23 mouse cellular contexts compared by ENCODE assay signal in genomic region chr4:59197462-59197861, GRCm38 (mm10). TPM values are rescaled to one million over a fixed set of nuclear protein-coding genes. Genes with fewer than 3 reads are reported as not detected.
A peak's percentile ranks its signal among the peaks of the same experiment; 100 is the strongest.
DNase-seq lines count a peak whose midpoint lies in the region; ATAC-seq and TF ChIP-seq lines count a peak whose summit lies in the region.
"Had no signal": no experiment of that assay in that cellular context is flagged by ENCODE, and none has a peak within 500 bp of the region (broad histone marks: within the 10 kb centered on the region; RNA-seq: fewer than 3 reads in every experiment).

No protein-coding gene starts in this region.

- TF ChIP-seq CTCF in MEL (IDR thresholded peaks at IDR 0.05 in 2 of 3, conservative IDR thresholded peaks at IDR 0.05 in 1 of 3; ENCODE audit: control insufficient read depth in 1 of 3, insufficient read depth in 1 of 3, low read depth in 2 of 3, low read length in 3 of 3, poor library complexity in 1 of 3, severe bottlenecking in 1 of 3), result no peak
- TF ChIP-seq CTCF in intestine, postnatal 0 days (IDR thresholded peaks at IDR 0.05; ENCODE audit: low read depth), result no peak

- TF ChIP-seq RAD21 in MEL (IDR thresholded peaks at IDR 0.05; ENCODE audit: low read depth, low read length), result no peak

- H3K79me2 ChIP-seq in MEL (ENCODE audit: control insufficient read depth, insufficient read depth, low read length, poor library complexity), result peaks cover 84% of the 10 kb centered on the region

- 81% methylated on average over 3 of the region's 3 CpGs for WGBS in hindbrain, embryonic 13.5 days
- 84% methylated on average over 3 of the region's 3 CpGs for WGBS in hindbrain, embryonic 11.5 days
- 55% methylated on average over 3 of the region's 3 CpGs for WGBS in intestine, postnatal 0 days
- 74% methylated on average over 3 of the region's 3 CpGs for WGBS in liver, embryonic 16.5 days (ENCODE audit: insufficient replicate concordance)
- WGBS in midbrain, embryonic 11.5 days, result 95% methylated on average over 3 of the region's 3 CpGs

- H3K9ac ChIP-seq in hindbrain, embryonic 13.5 days, result no peak overlapping the region
- H3K9ac ChIP-seq in hindbrain, embryonic 11.5 days (ENCODE audit: low read depth, low read length), result no peak overlapping the region
- 0 out of 2 replicates have a peak overlapping the region, but pooled peaks have one; percentile 26 for H3K9ac ChIP-seq in MEL (ENCODE audit: control insufficient read depth, low read depth, low read length, poor library complexity, severe bottlenecking)
- H3K9ac ChIP-seq in intestine, postnatal 0 days (ENCODE audit: low read depth, low read length), result no peak overlapping the region
- H3K9ac ChIP-seq in liver, embryonic 16.5 days (ENCODE audit: low read depth, low read length), result no peak overlapping the region; the same call in 1 of the 2 replicates
- no peak overlapping the region for H3K9ac ChIP-seq in midbrain, embryonic 11.5 days (ENCODE audit: low read length)
- H3K9ac ChIP-seq: kidney, embryonic 15.5 days; neural tube, embryonic 12.5 days had no signal

- TF ChIP-seq POLR2A in MEL (IDR thresholded peaks at IDR 0.05; ENCODE audit: control insufficient read depth in 1 of 2, insufficient read depth in 1 of 2, low read depth in 1 of 2, low read length in 2 of 2, poor library complexity in 1 of 2), result no peak

- no peaks in the 10 kb centered on the region for H3K9me3 ChIP-seq in hindbrain, embryonic 13.5 days
- no peaks in the 10 kb centered on the region for H3K9me3 ChIP-seq in hindbrain, embryonic 11.5 days (ENCODE audit: control insufficient read depth, low read length)
- H3K9me3 ChIP-seq in MEL (replicated peaks; ENCODE audit: insufficient read depth, low read length), result no peaks in the 10 kb centered on the region
- no peaks in the 10 kb centered on the region for H3K9me3 ChIP-seq in intestine, postnatal 0 days (ENCODE audit: control insufficient read depth)
- no peaks in the 10 kb centered on the region for H3K9me3 ChIP-seq in liver, embryonic 16.5 days (replicated peaks; ENCODE audit: control insufficient read depth, low read length)
- no peaks in the 10 kb centered on the region for H3K9me3 ChIP-seq in midbrain, embryonic 11.5 days (ENCODE audit: control insufficient read depth, low read length)
- H3K9me3 ChIP-seq: heart, embryonic 13.5 days; kidney, embryonic 15.5 days; megakaryocyte, embryonic 14.5 days; neural tube, embryonic 12.5 days had no signal

- no peaks in the 10 kb centered on the region for H3K36me3 ChIP-seq in hindbrain, embryonic 13.5 days
- H3K36me3 ChIP-seq in hindbrain, embryonic 11.5 days (ENCODE audit: control insufficient read depth, insufficient read depth, low read length), result no peaks in the 10 kb centered on the region
- peaks cover 0 to 74% of the 10 kb centered on the region in 2 experiments for H3K36me3 ChIP-seq in MEL (ENCODE audit: control insufficient read depth in 1 of 2, insufficient read depth in 2 of 2, low read length in 2 of 2)
- no peaks in the 10 kb centered on the region for H3K36me3 ChIP-seq in intestine, postnatal 0 days (ENCODE audit: control insufficient read depth, insufficient read depth)
- H3K36me3 ChIP-seq in liver, embryonic 16.5 days (ENCODE audit: control insufficient read depth, insufficient read depth), result no peaks in the 10 kb centered on the region
- H3K36me3 ChIP-seq in midbrain, embryonic 11.5 days (ENCODE audit: control insufficient read depth, insufficient read depth, low read length), result no peaks in the 10 kb centered on the region
- H3K36me3 ChIP-seq: heart, embryonic 13.5 days; kidney, embryonic 15.5 days; neural tube, embryonic 12.5 days had no signal

- DNase-seq in hindbrain, embryonic 11.5 days (ENCODE audit: low spot score), result no peak
- DNase-seq in MEL (ENCODE audit: low read depth, low spot score), result no peak
- no peak for DNase-seq in lung, postnatal 4 days
- DNase-seq in midbrain, embryonic 11.5 days (ENCODE audit: low spot score, missing footprints), result no peak
- DNase-seq: adrenal gland, postnatal 14 days; cerebellum, adult 2 months; heart, postnatal 36 days; lung, postnatal 10 days; thymus, adult 2 months had no signal

- H3K27ac ChIP-seq in hindbrain, embryonic 13.5 days, result peak overlapping the region; percentile 40; the same call in 1 of the 2 replicates
- no peak overlapping the region for H3K27ac ChIP-seq in hindbrain, embryonic 11.5 days (ENCODE audit: low read depth, low read length)
- H3K27ac ChIP-seq in MEL (ENCODE audit: control insufficient read depth, low read depth, low read length), result peak overlapping the region; percentile 57; the same call in 1 of the 2 replicates
- peak overlapping the region; percentile 95 for H3K27ac ChIP-seq in intestine, postnatal 0 days (ENCODE audit: low read depth, low read length)
- peak overlapping the region; percentile 83 for H3K27ac ChIP-seq in liver, embryonic 16.5 days (ENCODE audit: low read length)
- H3K27ac ChIP-seq in midbrain, embryonic 11.5 days (ENCODE audit: low read depth, low read length), result no peak overlapping the region
- H3K27ac ChIP-seq: neural tube, embryonic 12.5 days had no signal

- H3K27me3 ChIP-seq in hindbrain, embryonic 13.5 days, result no peaks in the 10 kb centered on the region
- no peaks in the 10 kb centered on the region for H3K27me3 ChIP-seq in hindbrain, embryonic 11.5 days (ENCODE audit: control insufficient read depth, insufficient read depth, low read length)
- H3K27me3 ChIP-seq in MEL (ENCODE audit: control insufficient read depth in 1 of 2, insufficient read depth in 2 of 2, low read length in 2 of 2), result no peaks in the 10 kb centered on the region
- no peaks in the 10 kb centered on the region for H3K27me3 ChIP-seq in intestine, postnatal 0 days (replicated peaks; ENCODE audit: control insufficient read depth, insufficient read depth, low read length)
- H3K27me3 ChIP-seq in liver, embryonic 16.5 days (ENCODE audit: control insufficient read depth, insufficient read depth, low read depth, low read length), result no peaks in the 10 kb centered on the region
- no peaks in the 10 kb centered on the region for H3K27me3 ChIP-seq in midbrain, embryonic 11.5 days (ENCODE audit: control insufficient read depth, insufficient read depth, low read length)
- H3K27me3 ChIP-seq: heart, embryonic 13.5 days; kidney, embryonic 15.5 days; megakaryocyte, embryonic 14.5 days; neural tube, embryonic 12.5 days had no signal

- no peak overlapping the region for H3K4me2 ChIP-seq in hindbrain, embryonic 13.5 days
- no peak overlapping the region for H3K4me2 ChIP-seq in hindbrain, embryonic 11.5 days (replicated peaks; ENCODE audit: low read depth, low read length)
- H3K4me2 ChIP-seq in intestine, postnatal 0 days (replicated peaks; ENCODE audit: low read depth), result peak overlapping the region; percentile 56; the same call in 1 of the 2 replicates
- peak overlapping the region; percentile 71 for H3K4me2 ChIP-seq in liver, embryonic 16.5 days (ENCODE audit: low read depth, low read length)
- H3K4me2 ChIP-seq in midbrain, embryonic 11.5 days, result no peak overlapping the region

- no peak for TF ChIP-seq EP300 in MEL (IDR thresholded peaks at IDR 0.05; ENCODE audit: low read depth in 1 of 2, low read length in 2 of 2)

- H3K4me3 ChIP-seq in hindbrain, embryonic 13.5 days, result no peak overlapping the region
- no peak overlapping the region for H3K4me3 ChIP-seq in hindbrain, embryonic 11.5 days (ENCODE audit: low read depth, low read length)
- H3K4me3 ChIP-seq in MEL (ENCODE audit: control insufficient read depth in 1 of 2, insufficient read depth in 1 of 2, low read depth in 2 of 2, low read length in 2 of 2), result no peak overlapping the region
- H3K4me3 ChIP-seq in intestine, postnatal 0 days (ENCODE audit: low read depth, low read length), result no peak overlapping the region
- H3K4me3 ChIP-seq in liver, embryonic 16.5 days (ENCODE audit: low read depth, low read length), result no peak overlapping the region; the same call in 1 of the 2 replicates
- no peak overlapping the region for H3K4me3 ChIP-seq in midbrain, embryonic 11.5 days (ENCODE audit: low read depth, low read length)
- H3K4me3 ChIP-seq: heart, embryonic 13.5 days; kidney, embryonic 15.5 days; neural tube, embryonic 12.5 days had no signal

- ATAC-seq in hindbrain, embryonic 13.5 days (ENCODE audit: low FRiP score), result no peak
- ATAC-seq in hindbrain, embryonic 11.5 days (ENCODE audit: low FRiP score), result no peak
- no peak for ATAC-seq in intestine, postnatal 0 days
- ATAC-seq in liver, embryonic 16.5 days (ENCODE audit: low read depth), result no peak
- no peak for ATAC-seq in erythroid progenitor cell, adult 5-6 weeks (replicated peaks; ENCODE audit: low FRiP score, poor library complexity, severe bottlenecking)
- no peak for ATAC-seq in midbrain, embryonic 11.5 days (ENCODE audit: low FRiP score)
- ATAC-seq: forebrain, embryonic 14.5 days had no signal

- H3K4me1 ChIP-seq in hindbrain, embryonic 13.5 days (replicated peaks), result peaks cover 47% of the 10 kb centered on the region
- no peaks in the 10 kb centered on the region; the same call in 1 of the 2 replicates for H3K4me1 ChIP-seq in hindbrain, embryonic 11.5 days (replicated peaks; ENCODE audit: control insufficient read depth, insufficient read depth, low read length)
- peaks cover 39 to 53% of the 10 kb centered on the region in 2 experiments for H3K4me1 ChIP-seq in MEL (ENCODE audit: control insufficient read depth in 1 of 2, insufficient read depth in 2 of 2, low read length in 2 of 2)
- H3K4me1 ChIP-seq in intestine, postnatal 0 days (replicated peaks; ENCODE audit: control insufficient read depth, insufficient read depth, low read length), result peaks cover 14% of the 10 kb centered on the region; the same call in 1 of the 2 replicates
- H3K4me1 ChIP-seq in liver, embryonic 16.5 days (ENCODE audit: control insufficient read depth, low read depth, low read length), result peaks cover 73% of the 10 kb centered on the region
- H3K4me1 ChIP-seq in midbrain, embryonic 11.5 days (ENCODE audit: control insufficient read depth, insufficient read depth, low read length), result peaks cover 5% of the 10 kb centered on the region

RNA-seq across cellular contexts. Expression of gene Ugcg, which starts 8.4 kb away (rescaled TPM):
- 17.3 and 19.2 TPM in 2 replicates for polyA plus RNA-seq in hindbrain, embryonic 13.5 days (2015; fragmentation: Nextera tagmentation; extraction: Ambion mirVana)
- polyA plus RNA-seq in hindbrain, embryonic 11.5 days (2014; fragmentation: Nextera tagmentation; extraction: Ambion mirVana), result 15.0 and 19.7 TPM in 2 replicates
- 39.1 and 45.4 TPM in 2 replicates for total RNA-seq in MEL (2012; rRNA removed)
- polyA plus RNA-seq in MEL (2012; ENCODE audit: insufficient read depth in 1 of 2, insufficient read length in 2 of 2, low read depth in 1 of 2, low replicate concordance in 2 of 2, missing spikeins in 1 of 2), result 10 to 100 TPM in 1 of 2 experiments, not detected in 1; 30.8 TPM
- 20.3 and 25.3 TPM in 2 replicates for polyA plus RNA-seq in intestine, postnatal 0 days (2015; fragmentation: Nextera tagmentation; extraction: Ambion mirVana)
- polyA plus RNA-seq in liver, embryonic 16.5 days (2015; fragmentation: Nextera tagmentation; extraction: Ambion mirVana), result 4.6 and 4.8 TPM in 2 replicates
- 44.4 and 45.4 TPM in 2 replicates for total RNA-seq in erythroid progenitor cell, adult 5-6 weeks (2015; ENCODE audit: low replicate concordance)
- total RNA-seq in erythroid progenitor cell, adult 5-6 weeks (2017; ENCODE audit: low replicate concordance), result 22.7 and 27.7 TPM in 2 replicates
- polyA plus RNA-seq in midbrain, embryonic 11.5 days (2014; fragmentation: Nextera tagmentation; extraction: Ambion mirVana), result 12.8 and 12.9 TPM in 2 replicates

RNA-seq across cellular contexts. Expression of gene AI481877, which starts 58.7 kb away (rescaled TPM):
- polyA plus RNA-seq in hindbrain, embryonic 13.5 days (2015; fragmentation: Nextera tagmentation; extraction: Ambion mirVana), result not detected in 2 replicates
- polyA plus RNA-seq in hindbrain, embryonic 11.5 days (2014; fragmentation: Nextera tagmentation; extraction: Ambion mirVana), result not detected in 2 replicates
- total RNA-seq in MEL (2012; rRNA removed), result not detected in 2 replicates
- under 1 TPM in 1 of 2 experiments, not detected in 1; 0.01 TPM for polyA plus RNA-seq in MEL (2012; ENCODE audit: insufficient read depth in 1 of 2, insufficient read length in 2 of 2, low read depth in 1 of 2, low replicate concordance in 2 of 2, missing spikeins in 1 of 2)
- polyA plus RNA-seq in intestine, postnatal 0 days (2015; fragmentation: Nextera tagmentation; extraction: Ambion mirVana), result not detected in 2 replicates
- not detected in 2 replicates for polyA plus RNA-seq in liver, embryonic 16.5 days (2015; fragmentation: Nextera tagmentation; extraction: Ambion mirVana)
- not detected in 2 replicates for total RNA-seq in erythroid progenitor cell, adult 5-6 weeks (2015; ENCODE audit: low replicate concordance)
- total RNA-seq in erythroid progenitor cell, adult 5-6 weeks (2017; ENCODE audit: low replicate concordance), result not detected in 2 replicates
- not detected in 2 replicates for polyA plus RNA-seq in midbrain, embryonic 11.5 days (2014; fragmentation: Nextera tagmentation; extraction: Ambion mirVana)
- total RNA-seq: adrenal gland, postnatal 14 days; heart, postnatal 36 days; layer of hippocampus, adult 18-20 months; midbrain, postnatal 0 days had no signal
- polyA plus RNA-seq: cerebellum, adult 2 months; cortical plate, adult 2 months; forebrain, embryonic 14.5 days; gonadal fat pad, adult 2 months; heart, embryonic 13.5 days; kidney, embryonic 15.5 days; limb, embryonic 11.5 days; neural tube, embryonic 12.5 days; thymus, adult 2 months had no signal

Comparison
In these comparisons a context has a peak if more than half of its experiments do, and no peak if none do; other contexts are left out.
1. H3K27ac ChIP-seq: peak in hindbrain, embryonic 13.5 days (single experiment), MEL (single experiment), intestine, postnatal 0 days (single experiment) and liver, embryonic 16.5 days (single experiment); none in hindbrain, embryonic 11.5 days (single experiment) and midbrain, embryonic 11.5 days (single experiment).
2. H3K4me2 ChIP-seq: peak in intestine, postnatal 0 days (single experiment) and liver, embryonic 16.5 days (single experiment); none in hindbrain, embryonic 13.5 days (single experiment), hindbrain, embryonic 11.5 days (single experiment) and midbrain, embryonic 11.5 days (single experiment).